Mouse (Mus musculus) heart, postnatal 0 days (tissue): ENCODE results near the gene Lurap1. TPM values are rescaled to one million over a fixed set of nuclear protein-coding genes. Genes with fewer than 3 reads are reported as not detected.

Experiments
- ATAC-seq: fragments of 200-750 bp; cut with Nextera tagmentation; 2 replicates; pipeline ENCODE4 v1.8.0; 2017; ENCODE audit warnings: low read depth, moderate number of reproducible peaks, moderate library complexity; ENCODE audit not compliant: insufficient read depth
- DNase-seq: peaks from one replicate; pipeline ENCODE4 v3.0.0-alpha.2; 2016; ENCODE audit warnings: low spot score
- H3K27ac ChIP-seq: fragments of 300-500 bp; sonication (generic); 2 replicates; pipeline ENCODE4 v1.5.1; 2014; ENCODE audit warnings: low read depth, mild to moderate bottlenecking
- H3K27me3 ChIP-seq: fragments of 300-500 bp; sonication (generic); 2 replicates; pipeline ENCODE4 v1.6.1; 2014; ENCODE audit warnings: low read length, mixed read lengths; ENCODE audit not compliant: control insufficient read depth, insufficient read depth
- H3K36me3 ChIP-seq: fragments of 300-500 bp; sonication (generic); replicated peaks from 2 replicates; pipeline ENCODE4 v1.6.1; 2014; ENCODE audit warnings: low read length, mixed read lengths; ENCODE audit not compliant: control insufficient read depth, insufficient read depth
- H3K4me1 ChIP-seq: fragments of 300-500 bp; sonication (generic); 2 replicates; pipeline ENCODE4 v1.6.1; 2014; ENCODE audit warnings: antibody characterized with exemption; ENCODE audit not compliant: control insufficient read depth, insufficient read depth
- H3K4me2 ChIP-seq: fragments of 300-500 bp; sonication (generic); 2 replicates; pipeline ENCODE4 v1.6.1; 2014; ENCODE audit warnings: low read depth, mild to moderate bottlenecking, low read length, moderate library complexity
- H3K4me3 ChIP-seq: fragments of 300-500 bp; sonication (generic); 2 replicates; pipeline ENCODE4 v1.5.1; 2014; ENCODE audit warnings: low read depth, low read length
- H3K9ac ChIP-seq: fragments of 300-500 bp; sonication (generic); replicated peaks from 2 replicates; pipeline ENCODE4 v1.6.1; 2014; ENCODE audit warnings: low read depth, low read length, mixed read lengths
- H3K9me3 ChIP-seq: fragments of 300-500 bp; sonication (generic); replicated peaks from 2 replicates; pipeline ENCODE4 v1.6.1; 2016; ENCODE audit warnings: low read length; ENCODE audit not compliant: control insufficient read depth
- CTCF ChIP-seq: IDR thresholded peaks from 2 replicates; pipeline ENCODE4 v1.5.1; 2016; ENCODE audit warnings: antibody characterized with exemption, control low read depth, low read depth
- EP300 ChIP-seq: IDR thresholded peaks from 2 replicates; pipeline ENCODE4 v1.6.1; 2016; ENCODE audit warnings: antibody characterized with exemption, low read depth
- WGBS: fragments of 180-500 bp; shearing (Covaris S2); extraction: QIAGEN DNeasy Blood & Tissue Kit; methylation state at CpG from one replicate; pipeline ENCODE4 v1.1.7; 2014; 5-methylcytosine and 5-hydroxymethylcytosine counted together
- polyA plus RNA-seq: library from polyadenylated mRNA; unstranded; fragments of >200 nt; fragmentation: Nextera tagmentation; extraction: Ambion mirVana; gene quantifications from 2 replicates; pipeline ENCODE4 v1.2.1, GENCODE M21; 2015
- total RNA-seq: library from RNA; depleted of rRNA; stranded (reverse); fragments of >200 nt; gene quantifications from 2 replicates; pipeline ENCODE4 v1.2.3, GENCODE M21; 2014; ENCODE audit warnings: low replicate concordance

Lurap1 gene
- total and polyA plus RNA-seq, 2 experiments from 2014 or later, result 0.97 to 1.5 TPM

GRCm38 (mm10) chr4:116149812-116150155, 1.4 kb downstream of the Lurap1 start:
- ATAC-seq, result no peak; the same call in 1 of the 2 replicates

GRCm38 (mm10) chr4:116143891-116144717, 7.0 kb downstream of the Lurap1 start:
- Histone ChIP-seq H3K9me3 (no peaks in the 10 kb centered on the region), H3K27me3 (0 out of 2 replicates have a peak, but pooled peaks cover 2% of the 10 kb centered on the region), H3K4me3 (peak overlapping the region; percentile 79), H3K9ac (peak overlapping the region; percentile 70), H3K4me1 (peaks cover 18% of the 10 kb centered on the region; the same call in 1 of the 2 replicates), H3K4me2 (peak overlapping the region; percentile 96), H3K36me3 (no peaks in the 10 kb centered on the region), H3K27ac (no peak overlapping the region)
- peak; percentile 14 for DNase-seq
- under 1% methylated on average over 47 of the region's 47 CpGs for WGBS
- ATAC-seq, result peak; percentile 53
- TF ChIP-seq EP300 (no peak), CTCF (no peak)

More at GRCm38 (mm10) chr4:116149812-116150155, 1.4 kb downstream of the Lurap1 start:
- peak; percentile 23 for DNase-seq
- TF ChIP-seq CTCF, result no peak
- TF ChIP-seq EP300, result no peak
- H3K9ac ChIP-seq, result peak overlapping the region; percentile 94
- peaks cover 10% of the 10 kb centered on the region; the same call in 1 of the 2 replicates for H3K4me1 ChIP-seq
- H3K27ac ChIP-seq, result peak overlapping the region; percentile 93
- peak overlapping the region; percentile 72 for H3K4me2 ChIP-seq
- no peaks in the 10 kb centered on the region for H3K27me3 ChIP-seq
- no peaks in the 10 kb centered on the region for H3K9me3 ChIP-seq
- peaks cover 31% of the 10 kb centered on the region for H3K36me3 ChIP-seq
- WGBS, result 18% methylated on average over 6 of the region's 6 CpGs
- peak overlapping the region; percentile 76 for H3K4me3 ChIP-seq

GRCm38 (mm10) chr4:116143317-116143811, 7.8 kb downstream of the Lurap1 start:
- Histone ChIP-seq H3K27me3 (0 out of 2 replicates have a peak, but pooled peaks cover 2% of the 10 kb centered on the region), H3K27ac (no peak overlapping the region), H3K36me3 (no peaks in the 10 kb centered on the region), H3K4me1 (peaks cover 18% of the 10 kb centered on the region; the same call in 1 of the 2 replicates), H3K9me3 (no peaks in the 10 kb centered on the region), H3K4me2 (peak overlapping the region; percentile 96), H3K9ac (peak overlapping the region; percentile 70; the same call in 1 of the 2 replicates), H3K4me3 (peak overlapping the region; percentile 79)
- 15% methylated on average over 7 of the region's 7 CpGs for WGBS
- no peak for ATAC-seq
- DNase-seq, result no peak
- no peak for TF ChIP-seq CTCF

- no peak for TF ChIP-seq EP300
- TF ChIP-seq CTCF, result no peak
- Histone ChIP-seq H3K27ac (no peak overlapping the region), H3K4me1 (peaks cover 18% of the 10 kb centered on the region; the same call in 1 of the 2 replicates), H3K36me3 (no peaks in the 10 kb centered on the region), H3K27me3 (0 out of 2 replicates have a peak, but pooled peaks cover 2% of the 10 kb centered on the region), H3K4me2 (no peak overlapping the region), H3K9me3 (no peaks in the 10 kb centered on the region), H3K4me3 (no peak overlapping the region), H3K9ac (no peak overlapping the region)
- no peak for ATAC-seq
- 85% methylated on average over 7 of the region's 7 CpGs for WGBS
- DNase-seq, result no peak
These were observed 8.9 kb downstream of the Lurap1 start for GRCm38 (mm10) chr4:116142269-116142668.

- TF ChIP-seq CTCF (no peak), EP300 (no peak)
- no peaks in the 10 kb centered on the region for H3K36me3 ChIP-seq
- 82% methylated on average over 1 of the region's 1 CpGs for WGBS
- no peaks in the 10 kb centered on the region for H3K9me3 ChIP-seq
- H3K27ac ChIP-seq, result no peak overlapping the region
- H3K27me3 ChIP-seq, result 0 out of 2 replicates have a peak, but pooled peaks cover 2% of the 10 kb centered on the region
- no peak overlapping the region for H3K4me2 ChIP-seq
- peaks cover 18% of the 10 kb centered on the region; the same call in 1 of the 2 replicates for H3K4me1 ChIP-seq
- H3K4me3 ChIP-seq, result no peak overlapping the region
- ATAC-seq (no peak), DNase-seq (no peak)
- H3K9ac ChIP-seq, result no peak overlapping the region
These were observed 9.4 kb downstream of the Lurap1 start for GRCm38 (mm10) chr4:116141736-116142135.
